Mouse (Mus musculus): ENCODE measurements around the gene Trpm7. TPM values are rescaled to one million over a fixed set of nuclear protein-coding genes. Genes with fewer than 3 reads are reported as not detected.

Trpm7 gene
- 28.5 and 38.1 TPM in 2 replicates for polyA plus RNA-seq (2015; fragmentation: Nextera tagmentation; extraction: Ambion mirVana)

GRCm38 (mm10) chr2:126875871-126876796 lies at the start of gene Trpm7:
Gene Trpm7 (minus strand): TSS chr2:126876230.
- ATAC-seq (ENCODE audit: low FRiP score), result peak; percentile 99
- Histone ChIP-seq H3K9ac (replicated peaks) (peak within 1 kb of the TSS; percentile 79), H3K27ac (replicated peaks) (peak within 1 kb of the TSS; percentile 94), H3K4me1 (peaks cover 17% of the 10 kb centered on the region), H3K4me3 (replicated peaks) (peak within 1 kb of the TSS; percentile 80), H3K9me3 (replicated peaks) (no peaks in the 10 kb centered on the region), H3K27me3 (replicated peaks) (no peaks in the 10 kb centered on the region), H3K4me2 (peak within 1 kb of the TSS; percentile 85), H3K36me3 (no peaks in the 10 kb centered on the region)
- WGBS, result under 1% methylated on average over 80 of the region's 81 CpGs

- no peak overlapping the region for H3K4me2 ChIP-seq
- peaks cover 68% of the 10 kb centered on the region for H3K36me3 ChIP-seq
- no peaks in the 10 kb centered on the region for H3K4me1 ChIP-seq
- no peaks in the 10 kb centered on the region for H3K27me3 ChIP-seq (replicated peaks)
- H3K9me3 ChIP-seq (replicated peaks), result no peaks in the 10 kb centered on the region
- H3K9ac ChIP-seq (replicated peaks), result no peak overlapping the region
- no peak overlapping the region for H3K27ac ChIP-seq (replicated peaks)
- WGBS, result 82% methylated on average over 12 of the region's 12 CpGs
- ATAC-seq (ENCODE audit: low FRiP score), result no peak
- no peak overlapping the region for H3K4me3 ChIP-seq (replicated peaks)
These were observed 44.5 kb upstream of the Trpm7 start for GRCm38 (mm10) chr2:126920358-126921060.

GRCm38 (mm10) chr2:126916236-126916635 lies 40.2 kb upstream of the Trpm7 start:
- no peak overlapping the region for H3K4me2 ChIP-seq
- ATAC-seq (ENCODE audit: low FRiP score), result no peak
- no peaks in the 10 kb centered on the region for H3K4me1 ChIP-seq
- H3K27me3 ChIP-seq (replicated peaks), result no peaks in the 10 kb centered on the region
- H3K36me3 ChIP-seq, result peaks cover 61% of the 10 kb centered on the region
- H3K9ac ChIP-seq (replicated peaks), result no peak overlapping the region
- WGBS, result 94% methylated on average over 1 of the region's 1 CpGs
- no peaks in the 10 kb centered on the region for H3K9me3 ChIP-seq (replicated peaks)
- H3K27ac ChIP-seq (replicated peaks), result no peak overlapping the region
- no peak overlapping the region for H3K4me3 ChIP-seq (replicated peaks)

GRCm38 (mm10) chr2:126914096-126914495 lies 38.1 kb upstream of the Trpm7 start:
- Histone ChIP-seq H3K4me3 (replicated peaks) (no peak overlapping the region), H3K4me1 (no peaks in the 10 kb centered on the region), H3K27ac (replicated peaks) (no peak overlapping the region), H3K9me3 (replicated peaks) (no peaks in the 10 kb centered on the region), H3K36me3 (peaks cover 53% of the 10 kb centered on the region), H3K4me2 (no peak overlapping the region), H3K27me3 (replicated peaks) (no peaks in the 10 kb centered on the region), H3K9ac (replicated peaks) (no peak overlapping the region)
- WGBS, result 70% methylated on average over 4 of the region's 4 CpGs
- ATAC-seq (ENCODE audit: low FRiP score), result no peak

GRCm38 (mm10) chr2:126904162-126904561 lies 28.1 kb upstream of the Trpm7 start:
- Histone ChIP-seq H3K27ac (replicated peaks) (no peak overlapping the region), H3K27me3 (replicated peaks) (no peaks in the 10 kb centered on the region), H3K4me2 (no peak overlapping the region), H3K9me3 (replicated peaks) (no peaks in the 10 kb centered on the region), H3K4me1 (no peaks in the 10 kb centered on the region), H3K4me3 (replicated peaks) (no peak overlapping the region), H3K36me3 (peaks cover 45% of the 10 kb centered on the region), H3K9ac (replicated peaks) (no peak overlapping the region)
- ATAC-seq (ENCODE audit: low FRiP score), result no peak
- WGBS, result 83% methylated on average over 3 of the region's 3 CpGs

- 91% methylated on average over 9 of the region's 9 CpGs for WGBS
- Histone ChIP-seq H3K4me1 (no peaks in the 10 kb centered on the region), H3K9me3 (replicated peaks) (no peaks in the 10 kb centered on the region), H3K4me3 (replicated peaks) (no peak overlapping the region), H3K27ac (replicated peaks) (no peak overlapping the region), H3K27me3 (replicated peaks) (no peaks in the 10 kb centered on the region), H3K4me2 (no peak overlapping the region), H3K9ac (replicated peaks) (no peak overlapping the region), H3K36me3 (peaks cover 30% of the 10 kb centered on the region)
- ATAC-seq (ENCODE audit: low FRiP score), result no peak
These were observed 21.5 kb upstream of the Trpm7 start for GRCm38 (mm10) chr2:126897511-126897910.

GRCm38 (mm10) chr2:126896941-126897340 lies 20.9 kb upstream of the Trpm7 start:
- Histone ChIP-seq H3K9me3 (replicated peaks) (no peaks in the 10 kb centered on the region), H3K36me3 (peaks cover 28% of the 10 kb centered on the region), H3K9ac (replicated peaks) (no peak overlapping the region), H3K4me3 (replicated peaks) (no peak overlapping the region), H3K27me3 (replicated peaks) (no peaks in the 10 kb centered on the region), H3K4me1 (no peaks in the 10 kb centered on the region), H3K27ac (replicated peaks) (no peak overlapping the region), H3K4me2 (no peak overlapping the region)
- WGBS, result 84% methylated on average over 6 of the region's 6 CpGs
- no peak for ATAC-seq (ENCODE audit: low FRiP score)

GRCm38 (mm10) chr2:126894245-126894644 lies 18.2 kb upstream of the Trpm7 start:
- Histone ChIP-seq H3K4me3 (replicated peaks) (no peak overlapping the region), H3K36me3 (peaks cover 12% of the 10 kb centered on the region), H3K9me3 (replicated peaks) (no peaks in the 10 kb centered on the region), H3K27ac (replicated peaks) (no peak overlapping the region), H3K4me1 (no peaks in the 10 kb centered on the region), H3K4me2 (no peak overlapping the region), H3K27me3 (replicated peaks) (no peaks in the 10 kb centered on the region), H3K9ac (replicated peaks) (no peak overlapping the region)
- no peak for ATAC-seq (ENCODE audit: low FRiP score)
- 94% methylated on average over 3 of the region's 3 CpGs for WGBS

- Histone ChIP-seq H3K4me3 (replicated peaks) (no peak overlapping the region), H3K27me3 (replicated peaks) (no peaks in the 10 kb centered on the region), H3K36me3 (peaks cover 7% of the 10 kb centered on the region), H3K9me3 (replicated peaks) (no peaks in the 10 kb centered on the region), H3K27ac (replicated peaks) (no peak overlapping the region), H3K4me1 (no peaks in the 10 kb centered on the region), H3K9ac (replicated peaks) (no peak overlapping the region), H3K4me2 (no peak overlapping the region)
- ATAC-seq (ENCODE audit: low FRiP score), result no peak
- whole genome bisulfite sequencing, result 94% methylated on average over 7 of the region's 7 CpGs
These were observed 16.3 kb upstream of the Trpm7 start for GRCm38 (mm10) chr2:126892316-126892715.

GRCm38 (mm10) chr2:126891743-126892142 lies 15.7 kb upstream of the Trpm7 start:
- peaks cover 7% of the 10 kb centered on the region for H3K36me3 ChIP-seq
- no peaks in the 10 kb centered on the region for H3K4me1 ChIP-seq
- H3K27ac ChIP-seq (replicated peaks), result no peak overlapping the region
- H3K9ac ChIP-seq (replicated peaks), result no peak overlapping the region
- no peak overlapping the region for H3K4me3 ChIP-seq (replicated peaks)
- ATAC-seq (ENCODE audit: low FRiP score), result no peak
- no peaks in the 10 kb centered on the region for H3K9me3 ChIP-seq (replicated peaks)
- H3K27me3 ChIP-seq (replicated peaks), result no peaks in the 10 kb centered on the region
- no peak overlapping the region for H3K4me2 ChIP-seq

GRCm38 (mm10) chr2:126887141-126887540 lies 11.1 kb upstream of the Trpm7 start:
- H3K27me3 ChIP-seq (replicated peaks), result no peaks in the 10 kb centered on the region
- H3K4me3 ChIP-seq (replicated peaks), result no peak overlapping the region
- ATAC-seq (ENCODE audit: low FRiP score), result no peak
- H3K27ac ChIP-seq (replicated peaks), result no peak overlapping the region
- no peak overlapping the region for H3K4me2 ChIP-seq
- WGBS, result 70% methylated on average over 3 of the region's 3 CpGs
- no peaks in the 10 kb centered on the region for H3K9me3 ChIP-seq (replicated peaks)
- no peaks in the 10 kb centered on the region for H3K4me1 ChIP-seq
- peaks cover under 1% of the 10 kb centered on the region; the same call in 1 of the 2 replicates for H3K36me3 ChIP-seq
- H3K9ac ChIP-seq (replicated peaks), result no peak overlapping the region

GRCm38 (mm10) chr2:126885871-126886270 lies 9.8 kb upstream of the Trpm7 start:
- Histone ChIP-seq H3K36me3 (no peaks in the 10 kb centered on the region), H3K9me3 (replicated peaks) (no peaks in the 10 kb centered on the region), H3K4me1 (no peaks in the 10 kb centered on the region), H3K27ac (replicated peaks) (no peak overlapping the region), H3K4me2 (no peak overlapping the region), H3K4me3 (replicated peaks) (no peak overlapping the region), H3K9ac (replicated peaks) (no peak overlapping the region), H3K27me3 (replicated peaks) (no peaks in the 10 kb centered on the region)
- no peak for ATAC-seq (ENCODE audit: low FRiP score)
- WGBS, result 80% methylated on average over 2 of the region's 2 CpGs

All from neural tube, embryonic 15.5 days (tissue).